Mouse (Mus musculus): ENCODE measurements at regions not wholly inside any gene's neighbourhood (a gene's known extent, or its start where the extent isn't known, plus 50 kb on each side); places are given as distances from the start of the nearest gene placed in this dataset.
A peak's percentile ranks its signal among the peaks of the same experiment; 100 is the strongest.

DNA sequence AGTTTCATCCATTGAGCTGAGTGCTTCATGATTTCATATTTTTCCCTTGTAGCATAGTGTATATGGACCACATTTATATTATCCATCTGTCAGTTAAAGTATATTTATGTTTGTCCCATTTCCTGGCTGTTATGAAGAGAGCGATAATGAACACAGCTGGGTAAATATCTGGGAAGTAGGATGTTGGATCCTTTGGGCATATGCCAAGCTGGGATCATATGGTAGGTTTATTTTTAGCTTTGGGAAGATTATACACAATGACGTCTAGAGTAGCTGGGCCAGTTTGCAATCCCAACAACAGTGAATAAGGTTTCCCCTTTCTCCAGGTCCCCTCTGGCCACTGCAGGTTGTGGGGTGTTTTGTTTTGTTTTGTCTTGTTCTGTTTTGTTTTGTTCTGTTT is 164.5 kb downstream of the Gm765 start:
- DNase-seq (ENCODE audit: low read depth), result no peak

DNA sequence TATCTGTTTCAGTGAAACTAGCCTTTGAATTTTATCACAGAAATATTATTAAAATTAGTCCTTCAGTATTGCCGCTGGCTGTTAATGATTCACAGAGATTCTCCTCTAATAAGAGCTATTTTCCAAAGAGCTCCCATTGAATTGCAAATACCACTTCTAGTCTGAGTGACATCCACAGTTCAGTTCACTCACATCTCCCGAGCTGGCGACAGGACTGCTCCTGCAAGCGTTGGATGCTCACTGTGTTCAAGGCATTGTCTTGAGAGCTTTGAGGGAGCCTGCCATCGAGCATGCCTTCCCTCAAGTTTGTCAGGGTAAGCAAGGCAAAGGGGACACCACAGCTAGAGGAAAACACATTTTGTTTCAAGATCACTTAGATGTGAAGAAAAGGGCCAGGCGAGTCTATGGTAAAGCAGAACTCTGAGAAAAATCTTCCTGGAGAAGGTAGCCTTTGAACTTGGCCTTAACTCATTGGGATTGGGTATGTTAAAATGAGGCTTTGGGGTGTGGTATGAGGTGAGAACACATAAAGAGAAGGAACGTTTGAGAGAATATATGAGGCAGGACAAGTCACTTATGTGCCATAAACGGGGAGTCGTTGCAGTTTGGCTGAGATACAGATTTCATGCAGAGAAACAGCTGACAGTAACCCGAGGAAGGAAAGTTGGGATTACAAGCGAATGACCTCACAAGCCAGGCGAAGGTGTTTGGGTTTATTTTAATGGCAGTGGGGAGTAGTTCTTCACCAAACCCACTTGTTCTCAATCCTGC is 193.3 kb downstream of the Gm765 start:
- DNase-seq (ENCODE audit: low read depth), result no peak

DNA sequence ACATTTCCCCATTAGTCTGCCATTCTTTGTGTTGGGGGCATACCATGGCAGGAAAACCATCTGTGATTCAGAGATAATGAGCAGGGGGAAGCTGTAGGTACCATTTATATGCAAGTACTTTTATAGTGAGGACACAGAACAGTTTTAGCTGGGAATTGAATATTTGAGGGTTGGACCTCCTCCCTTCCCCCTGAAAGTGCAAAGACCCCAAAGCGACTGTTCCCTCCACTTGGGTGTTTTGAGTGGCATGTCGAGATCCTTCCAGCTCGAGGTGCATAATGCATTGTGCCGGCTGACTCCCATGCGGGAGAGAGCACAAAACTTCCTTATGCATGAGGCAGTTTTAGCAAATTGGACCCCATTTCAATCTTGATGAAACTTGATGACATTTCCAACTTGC is 194.7 kb downstream of the Gm765 start:
- DNase-seq (ENCODE audit: low read depth), result no peak

DNA sequence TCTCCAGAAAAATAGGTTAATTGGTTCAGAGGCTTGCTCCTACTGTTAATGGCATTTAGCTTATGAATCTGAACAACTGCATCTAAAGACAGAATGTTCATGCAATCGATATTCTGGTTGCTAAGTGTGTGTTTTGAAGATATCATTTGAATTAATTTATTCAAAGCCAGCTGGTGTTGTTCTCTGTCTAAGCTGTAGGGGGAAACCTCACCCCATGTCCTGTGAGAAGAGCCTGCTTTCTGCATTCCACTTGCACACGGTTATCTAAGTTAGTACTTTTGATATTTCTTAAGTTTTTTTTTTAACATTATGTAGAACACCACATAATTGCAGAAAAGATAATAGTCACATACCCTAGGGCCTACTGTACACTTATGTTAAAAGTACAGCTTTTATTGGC is 209.6 kb downstream of the Gm765 start:
- peak; percentile 7 for DNase-seq (ENCODE audit: low read depth)

DNA sequence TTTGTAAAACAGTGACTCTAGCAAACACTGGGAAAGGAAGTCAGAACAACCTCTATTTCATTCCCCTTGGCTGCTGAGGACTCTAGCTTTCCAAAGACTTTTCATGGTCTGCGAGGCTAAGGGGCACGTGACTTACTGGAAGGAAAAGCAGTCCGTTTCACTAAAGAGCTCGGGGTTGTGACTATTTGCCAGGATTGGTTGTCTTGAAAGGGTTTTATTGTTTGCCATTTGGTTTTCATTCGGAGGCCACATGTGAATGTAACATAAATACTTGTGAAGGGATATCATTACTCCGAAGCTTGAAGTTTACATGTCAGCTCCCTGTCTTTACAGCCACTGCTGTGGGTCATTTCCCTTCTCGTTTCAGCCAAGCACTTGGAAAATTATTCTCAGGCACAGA is 217.1 kb downstream of the Gm765 start:
- no peak for DNase-seq (ENCODE audit: low read depth)

DNA sequence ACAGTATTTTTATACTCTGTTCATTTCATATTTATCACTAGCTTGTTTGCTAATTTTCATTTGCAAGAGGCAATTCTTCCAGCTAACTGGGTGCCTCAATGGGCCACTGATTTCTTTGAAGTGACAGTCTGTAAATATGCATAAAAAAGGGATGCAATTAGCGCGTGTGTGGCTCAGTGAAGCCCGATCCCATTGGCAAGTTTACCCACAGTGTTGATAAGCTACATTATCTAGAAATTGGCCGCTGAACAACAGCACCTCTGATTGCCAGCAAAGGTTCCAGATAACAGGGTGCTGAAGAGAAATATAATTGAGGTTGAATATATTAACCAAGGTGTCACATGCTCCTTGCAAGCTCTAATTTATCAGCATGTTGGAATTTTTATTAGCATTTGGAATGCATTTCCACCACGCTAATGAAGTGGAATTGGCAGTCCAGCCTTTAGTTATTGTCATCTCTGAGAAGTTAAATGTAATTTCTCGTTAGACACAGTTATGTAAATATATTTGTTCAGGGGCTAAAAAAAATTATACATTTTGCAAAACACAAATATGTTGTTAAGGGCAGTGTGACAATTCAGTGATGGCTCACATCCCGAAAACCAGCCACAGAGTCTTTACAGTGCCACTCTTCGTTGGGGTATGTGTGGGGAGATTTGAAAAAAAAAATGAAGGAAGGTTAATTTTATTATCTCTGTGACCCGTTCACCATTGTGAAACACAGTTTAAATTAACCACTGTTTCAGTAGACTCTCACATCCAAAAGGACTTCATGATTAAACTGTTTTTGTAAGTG is 224.0 kb downstream of the Gm765 start:
- DNase-seq (ENCODE audit: low read depth), result no peak

DNA sequence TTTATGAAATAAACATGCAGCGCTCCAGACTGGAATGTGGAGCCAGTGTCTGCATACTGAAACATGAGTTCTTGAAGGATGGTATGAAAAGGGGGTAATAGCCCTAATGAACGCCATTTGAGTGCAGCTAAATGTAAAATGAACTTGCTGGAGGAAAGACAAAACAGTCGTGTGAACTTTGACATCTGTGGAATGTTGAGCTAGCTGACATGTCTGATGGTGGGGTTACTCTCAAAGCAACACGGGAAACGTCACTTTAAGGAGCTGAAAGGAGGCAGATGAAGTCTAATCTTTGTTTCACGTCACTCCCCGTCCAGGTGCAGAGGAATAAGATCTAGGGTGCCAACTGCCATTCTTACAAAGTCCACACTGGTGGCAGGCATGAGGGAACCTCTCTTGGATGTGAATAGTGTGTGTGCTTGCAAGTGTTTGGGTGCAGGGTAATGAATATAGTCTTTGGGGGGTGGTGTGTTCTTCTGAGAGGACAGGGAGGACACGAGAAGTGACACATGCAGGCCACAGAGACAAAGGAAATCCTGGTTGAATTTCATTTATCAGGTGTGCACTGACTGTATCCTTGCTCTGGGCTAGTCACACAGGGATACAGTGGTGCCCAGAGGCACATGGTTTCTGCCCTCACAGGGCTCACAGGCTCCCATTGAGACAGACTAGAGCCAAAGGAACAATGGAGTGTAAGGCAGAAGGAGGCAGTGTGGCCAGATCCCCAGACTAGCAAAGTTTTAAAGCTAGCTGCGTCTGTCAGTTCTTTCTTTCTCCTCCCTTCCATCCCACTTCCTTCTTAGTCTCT is 228.0 kb downstream of the Gm765 start:
- peak; percentile 3 for DNase-seq (ENCODE audit: low read depth)

DNA sequence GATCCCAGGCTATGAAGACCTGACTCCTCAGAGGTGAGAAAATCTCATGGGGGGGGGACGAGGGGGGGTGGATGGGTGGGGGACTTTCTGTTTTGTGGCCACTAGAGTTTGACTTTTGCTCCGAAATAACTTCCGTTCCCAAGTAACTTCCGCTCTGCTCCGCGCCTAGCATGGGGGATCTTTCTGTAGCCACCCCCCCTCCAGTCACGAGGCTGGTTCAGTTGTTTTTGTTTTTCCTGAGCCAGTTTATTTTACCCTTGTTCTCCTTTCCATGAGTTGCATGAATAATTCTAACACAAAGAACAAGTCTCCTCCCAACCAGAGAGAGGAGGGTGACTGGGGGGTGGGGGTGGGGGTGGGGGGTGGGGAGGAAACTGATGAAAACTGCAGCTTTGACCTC is 228.8 kb downstream of the Gm765 start:
- DNase-seq (ENCODE audit: low read depth), result peak; percentile 63

DNA sequence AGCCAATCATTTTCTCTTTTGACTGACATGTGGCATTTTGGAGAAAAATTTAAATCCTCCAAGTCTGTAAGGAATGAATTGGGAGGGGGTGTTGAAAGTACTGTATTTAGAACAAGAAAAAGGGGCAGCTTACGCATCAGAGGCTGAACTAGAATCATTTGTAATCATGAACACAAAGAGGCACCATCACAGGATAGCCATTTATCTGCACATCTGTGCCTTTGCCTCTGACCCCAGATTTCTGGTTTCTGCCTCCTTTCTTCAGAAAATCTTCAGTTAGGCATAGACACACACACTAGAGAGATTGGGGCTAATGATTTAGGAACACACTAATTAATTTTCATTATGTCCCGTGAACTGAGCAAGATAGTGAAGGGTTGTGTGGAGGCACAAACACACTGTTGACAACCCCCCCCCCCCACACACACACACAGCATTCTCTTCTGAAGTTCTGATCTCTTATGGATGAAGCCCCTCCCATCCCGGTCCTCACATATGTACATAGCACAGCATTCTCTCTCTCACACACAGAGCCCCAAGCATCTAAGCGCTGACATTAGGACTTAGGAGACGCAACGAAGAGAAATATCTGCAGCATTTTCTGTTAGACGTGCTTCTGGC is 229.9 kb downstream of the Gm765 start:
- no peak for DNase-seq (ENCODE audit: low read depth)

DNA sequence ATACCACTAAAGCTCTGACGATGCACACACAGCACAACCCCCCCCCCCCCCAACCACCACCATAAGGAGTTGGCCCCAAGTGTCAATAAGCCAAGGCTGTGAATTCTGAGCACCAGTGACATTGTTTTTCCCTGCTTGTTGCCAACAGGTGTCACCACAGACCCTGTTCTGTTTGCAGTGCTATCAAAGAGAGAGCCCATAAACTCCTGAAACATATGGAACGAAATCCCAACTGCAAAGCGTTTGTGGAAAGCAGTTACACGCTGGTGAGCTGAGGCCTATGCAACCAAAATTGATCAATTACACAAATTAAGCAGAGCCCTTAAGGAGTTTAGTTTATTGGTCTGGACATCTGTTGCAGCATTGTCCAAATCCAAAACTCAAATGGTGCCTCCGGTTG is 235.4 kb downstream of the Gm765 start:
- no peak for DNase-seq (ENCODE audit: low read depth)

DNA sequence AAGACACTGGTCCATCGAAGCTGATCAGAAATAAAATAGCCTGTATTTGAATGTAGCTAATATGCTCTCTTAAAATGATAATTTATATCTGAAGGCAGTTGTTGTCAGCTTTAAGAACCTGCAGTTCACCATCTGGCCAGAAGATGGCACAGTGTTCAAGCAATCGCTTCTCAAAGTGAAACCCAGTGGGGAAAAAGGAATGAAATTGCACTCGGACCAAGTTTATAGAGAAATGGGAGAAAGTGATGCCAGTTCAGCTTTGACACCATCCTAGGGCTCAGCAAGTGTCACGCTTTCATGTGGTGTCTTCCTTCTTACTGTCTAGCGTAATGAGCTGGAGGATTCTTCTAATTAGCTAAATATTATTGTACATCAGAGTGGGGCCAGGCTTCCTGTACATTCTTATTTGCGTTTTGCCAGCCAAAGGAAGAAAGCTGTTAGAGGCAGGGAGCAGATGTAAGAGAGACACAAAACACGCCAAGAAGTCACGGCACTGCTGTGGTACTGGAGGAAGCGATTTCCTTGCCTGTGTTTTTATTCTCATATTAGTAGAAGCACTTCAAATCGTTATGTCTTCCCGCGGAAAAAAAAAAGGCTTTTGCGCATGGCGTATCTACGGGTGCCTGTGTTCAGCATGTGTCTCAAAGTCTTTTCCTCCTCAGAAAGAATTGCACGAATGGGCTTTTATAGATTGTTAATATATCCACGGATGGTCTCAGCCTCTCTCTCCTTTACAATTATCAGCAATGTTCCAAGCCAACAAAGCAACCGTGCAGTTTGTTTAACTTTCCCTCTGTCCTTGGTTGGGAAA is 237.1 kb downstream of the Gm765 start:
- peak; percentile 86 for DNase-seq (ENCODE audit: low read depth)

DNA sequence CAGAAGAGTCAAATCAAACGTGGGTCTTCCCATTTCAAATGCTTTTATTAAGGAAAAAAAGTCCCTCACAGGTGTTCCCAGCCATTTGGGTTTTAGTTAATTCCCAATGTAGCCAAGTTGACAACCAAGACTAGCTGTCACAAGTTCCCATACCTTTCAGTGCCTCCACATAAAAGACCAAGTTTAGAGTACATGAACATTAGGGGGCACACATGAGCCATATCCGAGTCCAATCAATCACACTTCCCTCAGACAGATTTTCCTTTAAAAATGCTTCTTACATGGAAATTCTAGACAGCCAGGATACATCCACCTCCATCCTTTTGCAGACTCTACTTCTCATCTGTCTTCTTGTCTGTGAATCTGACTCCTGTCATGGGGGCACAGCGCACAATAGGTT is 238.1 kb downstream of the Gm765 start:
- DNase-seq (ENCODE audit: low read depth), result peak; percentile 6

DNA sequence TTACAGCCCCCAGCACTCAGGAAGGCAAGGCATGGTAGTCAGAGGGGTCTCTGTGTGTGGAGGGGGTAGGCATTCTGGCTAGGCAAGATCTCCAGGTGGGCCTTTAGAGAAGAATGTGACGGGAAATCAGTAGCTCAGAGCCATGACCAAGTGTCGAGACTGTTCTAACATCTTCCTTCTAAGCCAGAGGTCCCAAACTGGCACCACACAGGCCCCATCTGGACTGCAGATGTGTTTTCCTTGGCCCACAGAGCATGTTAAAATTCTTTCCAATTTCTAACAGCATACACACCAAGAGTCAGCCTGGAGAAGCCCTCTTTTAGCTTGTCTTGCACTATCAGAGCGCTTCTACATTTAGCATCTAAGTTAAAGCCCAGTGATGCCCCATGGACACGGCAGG is 241.5 kb downstream of the Gm765 start:
- DNase-seq (ENCODE audit: low read depth), result no peak

DNA sequence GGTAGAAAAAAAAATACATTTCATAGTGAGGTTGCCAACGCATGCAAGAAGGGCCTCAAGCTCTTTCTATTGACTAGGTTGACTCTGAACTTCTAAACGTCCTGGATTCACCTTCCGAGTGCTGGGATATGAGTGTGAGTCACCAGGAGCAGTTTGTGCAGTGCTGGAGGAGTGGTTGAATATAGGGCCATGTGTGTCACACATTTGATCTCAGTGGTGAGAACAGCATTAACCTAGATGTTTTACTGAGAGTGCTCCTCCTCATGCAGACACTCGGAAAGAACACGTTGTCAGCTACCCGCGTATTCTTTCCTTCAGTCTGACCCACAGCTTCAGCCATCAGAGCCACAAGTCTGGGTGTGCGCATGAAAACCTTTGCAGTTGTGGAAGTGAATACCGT is 243.4 kb downstream of the Gm765 start:
- DNase-seq (ENCODE audit: low read depth), result no peak

DNA sequence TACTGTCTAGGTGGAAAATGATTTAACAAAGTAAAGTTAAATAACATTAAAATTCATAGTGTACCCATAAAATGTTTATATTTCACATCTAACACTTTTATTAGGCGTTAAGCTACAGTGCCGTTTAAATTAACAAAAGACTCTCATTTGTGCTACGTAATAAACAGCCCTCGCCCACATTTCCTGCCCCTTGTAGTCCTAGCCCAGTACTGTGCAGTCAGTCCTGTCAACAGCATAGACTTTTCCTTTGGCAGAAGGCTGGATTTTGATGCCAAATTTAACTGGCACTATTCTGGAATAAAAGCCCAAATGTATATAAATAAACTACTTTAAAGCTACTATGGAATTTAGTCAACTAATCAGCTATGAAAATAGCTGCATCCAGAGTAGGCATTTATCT is 247.3 kb downstream of the Gm765 start:
- DNase-seq (ENCODE audit: low read depth), result no peak

DNA sequence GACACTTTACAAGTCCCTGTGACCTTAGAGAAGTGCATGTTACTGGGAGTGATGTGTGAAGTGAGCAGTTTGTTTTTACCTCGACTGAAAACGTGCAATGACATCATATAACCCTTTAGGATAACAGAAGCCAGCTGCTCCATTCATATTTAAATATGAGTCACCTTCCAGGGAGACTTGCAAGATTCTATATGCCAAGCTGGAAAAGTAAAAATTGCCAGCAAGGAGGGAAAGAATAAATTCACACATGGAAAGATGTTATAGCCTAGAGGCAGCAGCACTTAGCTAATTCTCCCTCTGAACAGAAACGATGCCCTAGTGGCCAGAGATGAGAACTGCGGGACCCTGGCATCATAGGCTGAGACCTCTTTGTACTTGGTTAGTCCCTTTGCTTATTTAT is 253.4 kb downstream of the Gm765 start:
- peak; percentile 32 for DNase-seq (ENCODE audit: low read depth)

DNA sequence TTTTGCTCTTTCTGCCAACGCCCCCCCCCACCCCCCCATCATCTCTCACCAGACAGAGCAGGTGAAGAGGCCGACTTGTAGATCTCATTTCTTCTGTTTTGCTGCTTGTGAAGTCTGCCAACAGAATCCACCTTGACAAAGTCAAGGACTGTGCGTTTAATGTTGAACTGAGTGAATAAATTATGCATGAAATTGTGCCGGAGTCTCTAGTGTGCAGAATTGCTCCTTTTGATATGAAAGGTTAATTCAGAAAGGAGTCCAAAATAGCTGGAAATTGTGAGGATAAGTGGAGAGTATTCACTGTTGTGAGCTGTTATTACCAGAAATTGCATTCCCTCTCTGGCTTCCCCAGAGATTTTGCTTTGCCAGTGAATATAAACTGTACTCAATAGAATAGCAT is 262.5 kb downstream of the Gm765 start:
- no peak for DNase-seq (ENCODE audit: low read depth)

All from induced T-regulatory cell, adult 2 months (primary cell).